Mouse (Mus musculus): ENCODE results near the gene Xdh.

Gene Xdh

GRCm38 (mm10) chr17:73950062-73950735, at the start of gene Xdh:
TSS of gene Xdh (minus strand) at chr17:73950196.
- no peak for DNase-seq

GRCm38 (mm10) chr17:73995907-73996645, 46.1 kb upstream of the Xdh start:
- no peak for DNase-seq

- no peak for DNase-seq
These were observed 41.3 kb upstream of the Xdh start for GRCm38 (mm10) chr17:73991264-73991663.

- no peak for DNase-seq
These were observed 36.6 kb upstream of the Xdh start for GRCm38 (mm10) chr17:73986571-73986970.

GRCm38 (mm10) chr17:73985936-73986335, 35.9 kb upstream of the Xdh start:
- no peak for DNase-seq

- no peak for DNase-seq
These were observed 34.5 kb upstream of the Xdh start for GRCm38 (mm10) chr17:73984508-73984907.

GRCm38 (mm10) chr17:73982871-73983270, 32.9 kb upstream of the Xdh start:
- no peak for DNase-seq

- DNase-seq: no peak
These were observed 26.1 kb upstream of the Xdh start for GRCm38 (mm10) chr17:73976066-73976465.

- DNase-seq: no peak
These were observed 22.7 kb upstream of the Xdh start for GRCm38 (mm10) chr17:73972648-73973047.

GRCm38 (mm10) chr17:73971291-73971690, 21.3 kb upstream of the Xdh start:
- DNase-seq: no peak

- peak; percentile 1 for DNase-seq
These were observed 20.5 kb upstream of the Xdh start for GRCm38 (mm10) chr17:73970361-73971027.

- no peak for DNase-seq
These were observed 14.9 kb upstream of the Xdh start for GRCm38 (mm10) chr17:73964856-73965255.

GRCm38 (mm10) chr17:73962628-73963043, 12.6 kb upstream of the Xdh start:
- no peak for DNase-seq

- DNase-seq: no peak
These were observed 11.9 kb upstream of the Xdh start for GRCm38 (mm10) chr17:73961801-73962403.

- DNase-seq: no peak
These were observed 10.7 kb upstream of the Xdh start for GRCm38 (mm10) chr17:73960745-73961144.

GRCm38 (mm10) chr17:73952103-73952521, 2.1 kb upstream of the Xdh start:
- no peak for DNase-seq

- DNase-seq: no peak
These were observed 974 bp upstream of the Xdh start for GRCm38 (mm10) chr17:73950970-73951369.

GRCm38 (mm10) chr17:73949498-73949897, 498 bp downstream of the Xdh start:
- no peak for DNase-seq

GRCm38 (mm10) chr17:73948801-73949200, 1.2 kb downstream of the Xdh start:
- DNase-seq: no peak

GRCm38 (mm10) chr17:73948039-73948438, 2.0 kb downstream of the Xdh start:
- no peak for DNase-seq

GRCm38 (mm10) chr17:73946856-73947255, 3.1 kb downstream of the Xdh start:
- DNase-seq: no peak

GRCm38 (mm10) chr17:73944661-73945060, 5.3 kb downstream of the Xdh start:
- no peak for DNase-seq

- DNase-seq: no peak
These were observed 7.6 kb downstream of the Xdh start for GRCm38 (mm10) chr17:73942268-73942962.
